Mouse (Mus musculus): Measurements from ENCODE around the gene Birc2.
"Not testable (repeated sequence)": the region's sequence is repeated elsewhere in the genome, so short reads cannot be mapped to it uniquely, and the experiment has no call there.

Gene Birc2

GRCm38 (mm10) chr9:7836905-7837805, at the start of gene Birc2:
Gene Birc2, minus strand, starts transcription at chr9:7837064.
- in situ Hi-C loops (cut with MboI, MseI): no loop called here

- in situ Hi-C loops (cut with MboI, MseI): no loop called here
Measured at GRCm38 (mm10) chr9:7884346-7884745, 47.5 kb upstream of the Birc2 start.

- in situ Hi-C loops (cut with MboI, MseI): no loop called here
Measured at GRCm38 (mm10) chr9:7882304-7882865, 45.5 kb upstream of the Birc2 start.

- in situ Hi-C loops (cut with MboI, MseI): loop anchor here (5.0 to 10.0 kb wide), 2 partner anchors 41 to 109 kb away; partner anchors contain the start of gene Tmem123
Measured at GRCm38 (mm10) chr9:7873511-7874211, 36.8 kb upstream of the Birc2 start.

- in situ Hi-C loops (cut with MboI, MseI): loop anchor here (5.0 to 10.0 kb wide), 2 partner anchors 41 to 108 kb away; partner anchors contain the start of gene Tmem123
Measured at GRCm38 (mm10) chr9:7872775-7873439, 36.0 kb upstream of the Birc2 start, which contains the start of gene Birc3. Gene Birc3, minus strand, starts transcription at chr9:7873186.

GRCm38 (mm10) chr9:7872044-7872774, 35.3 kb upstream of the Birc2 start:
- in situ Hi-C loops (cut with MboI, MseI): loop anchor here (5.0 to 10.0 kb wide), 2 partner anchors 40 to 107 kb away; partner anchors contain the start of gene Tmem123

GRCm38 (mm10) chr9:7871316-7872043, 34.6 kb upstream of the Birc2 start:
- in situ Hi-C loops (cut with MboI, MseI): loop anchor here (5.0 to 10.0 kb wide), 2 partner anchors 39 to 107 kb away; partner anchors contain the start of gene Tmem123

GRCm38 (mm10) chr9:7870556-7871315, 33.9 kb upstream of the Birc2 start:
- in situ Hi-C loops (cut with MboI, MseI): loop anchor here (5.0 to 10.0 kb wide), 2 partner anchors 38 to 106 kb away; partner anchors contain the start of gene Tmem123

GRCm38 (mm10) chr9:7868838-7869491, 32.1 kb upstream of the Birc2 start:
- in situ Hi-C loops (cut with MboI, MseI): no loop called here

- in situ Hi-C loops (cut with MboI, MseI): no loop called here
Measured at GRCm38 (mm10) chr9:7867981-7868380, 31.1 kb upstream of the Birc2 start.

GRCm38 (mm10) chr9:7866981-7867380, 30.1 kb upstream of the Birc2 start:
- in situ Hi-C loops (cut with MboI, MseI): not testable (repeated sequence)

GRCm38 (mm10) chr9:7860976-7861375, 24.1 kb upstream of the Birc2 start:
- in situ Hi-C loops (cut with MboI, MseI): no loop called here

GRCm38 (mm10) chr9:7855912-7856311, 19.0 kb upstream of the Birc2 start:
- in situ Hi-C loops (cut with MboI, MseI): no loop called here

GRCm38 (mm10) chr9:7855374-7855773, 18.5 kb upstream of the Birc2 start:
- in situ Hi-C loops (cut with MboI, MseI): no loop called here

GRCm38 (mm10) chr9:7854196-7854595, 17.3 kb upstream of the Birc2 start:
- in situ Hi-C loops (cut with MboI, MseI): not testable (repeated sequence)

GRCm38 (mm10) chr9:7852346-7853230, 15.7 kb upstream of the Birc2 start:
- in situ Hi-C loops (cut with MboI, MseI): no loop called here

GRCm38 (mm10) chr9:7851841-7852240, 15.0 kb upstream of the Birc2 start:
- in situ Hi-C loops (cut with MboI, MseI): no loop called here

- in situ Hi-C loops (cut with MboI, MseI): no loop called here
Measured at GRCm38 (mm10) chr9:7848191-7848590, 11.3 kb upstream of the Birc2 start.
